Mouse (Mus musculus): ENCODE measurements around the gene Slc9a3r1. TPM values are rescaled to one million over a fixed set of nuclear protein-coding genes. Genes with fewer than 3 reads are reported as not detected.
A peak's percentile ranks its signal among the peaks of the same experiment; 100 is the strongest.

The Slc9a3r1 gene
- total and polyA plus RNA-seq, 2 experiments from 2014 or later = 53.3 to 65.4 TPM

DNA sequence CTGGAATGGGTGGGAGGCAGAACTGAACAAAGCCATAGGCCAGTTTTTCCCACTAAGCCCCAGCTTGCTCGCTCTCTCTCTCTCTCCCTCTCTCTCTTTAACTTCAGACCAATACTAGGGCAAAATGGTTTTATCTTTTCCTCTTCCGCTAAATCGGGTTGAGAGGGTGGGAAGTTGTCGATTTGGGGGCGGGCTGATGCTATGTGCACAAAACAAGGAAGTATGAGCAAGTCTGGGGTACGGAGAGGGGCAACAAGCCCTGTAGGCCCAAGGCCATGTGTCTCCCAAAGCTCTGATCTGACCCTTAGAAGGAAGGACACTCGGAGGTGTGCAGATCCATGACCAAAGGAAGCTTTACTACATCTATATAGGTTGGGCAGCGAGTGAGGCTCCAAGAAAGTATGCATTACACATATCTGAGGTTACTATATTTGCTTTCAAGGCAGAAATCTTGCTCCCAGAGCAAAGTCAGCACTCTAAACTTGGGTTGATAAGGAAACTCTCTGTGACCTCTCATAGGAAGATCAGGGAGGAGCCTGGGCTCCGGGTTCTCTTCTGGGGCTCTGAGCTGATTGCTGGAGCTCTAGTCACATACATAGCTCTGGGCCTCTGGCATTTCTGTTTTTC is 1.4 kb upstream of the Slc9a3r1 start:
- ATAC-seq (ENCODE audit: low FRiP score) (no peak), DNase-seq (ENCODE audit: low spot score) (no peak)
- Histone ChIP-seq H3K36me3 (ENCODE audit: insufficient read depth, low read length) (no peaks in the 10 kb centered on the region), H3K27ac (ENCODE audit: low read depth, low read length) (no peak overlapping the region), H3K9me3 (ENCODE audit: low read length) (no peaks in the 10 kb centered on the region), H3K27me3 (ENCODE audit: insufficient read depth, low read length) (peaks cover 31% of the 10 kb centered on the region), H3K9ac (replicated peaks; ENCODE audit: low read length, poor library complexity, severe bottlenecking) (no peak overlapping the region), H3K4me2 (ENCODE audit: low read depth, low read length, poor library complexity, severe bottlenecking) (no peak overlapping the region), H3K4me1 (ENCODE audit: insufficient read depth, low read length) (peaks cover 4% of the 10 kb centered on the region; the same call in 1 of the 2 replicates), H3K4me3 (ENCODE audit: low read depth, low read length) (no peak overlapping the region)
- 62% methylated on average over 9 of the region's 9 CpGs for WGBS
- TF ChIP-seq CTCF (IDR thresholded peaks at IDR 0.05) = no peak

DNA sequence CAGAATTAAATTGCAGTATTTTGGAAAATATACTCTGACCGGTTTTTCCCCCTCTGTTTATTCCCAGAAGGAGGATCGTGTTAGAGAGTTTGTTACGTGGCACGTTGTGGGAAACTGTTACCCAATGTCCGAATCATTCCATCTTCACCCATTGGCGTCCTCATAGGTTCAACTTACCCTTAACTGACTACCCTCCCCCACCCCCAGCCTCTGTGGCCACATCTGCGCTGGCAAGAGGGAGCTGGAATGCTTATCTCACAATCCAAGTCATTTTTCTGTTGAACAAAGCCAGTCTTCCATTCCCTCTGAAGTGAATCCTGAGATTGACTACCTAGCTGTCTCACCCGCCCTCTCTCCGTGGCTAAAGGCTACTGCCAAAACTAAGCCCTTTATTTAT is 938 bp upstream of the Slc9a3r1 start:
- DNase-seq (ENCODE audit: low spot score) (no peak), ATAC-seq (ENCODE audit: low FRiP score) (no peak)
- Histone ChIP-seq H3K4me2 (ENCODE audit: low read depth, low read length, poor library complexity, severe bottlenecking) (peak overlapping the region; percentile 55), H3K9ac (replicated peaks; ENCODE audit: low read length, poor library complexity, severe bottlenecking) (no peak overlapping the region), H3K4me1 (ENCODE audit: insufficient read depth, low read length) (peaks cover 4% of the 10 kb centered on the region; the same call in 1 of the 2 replicates), H3K36me3 (ENCODE audit: insufficient read depth, low read length) (no peaks in the 10 kb centered on the region), H3K27me3 (ENCODE audit: insufficient read depth, low read length) (peaks cover 27% of the 10 kb centered on the region), H3K9me3 (ENCODE audit: low read length) (no peaks in the 10 kb centered on the region), H3K27ac (ENCODE audit: low read depth, low read length) (no peak overlapping the region; the same call in 1 of the 2 replicates), H3K4me3 (ENCODE audit: low read depth, low read length) (peak overlapping the region; percentile 49; the same call in 1 of the 2 replicates)
- TF ChIP-seq CTCF (IDR thresholded peaks at IDR 0.05) = no peak
- 27% methylated on average over 9 of the region's 9 CpGs for WGBS

DNA sequence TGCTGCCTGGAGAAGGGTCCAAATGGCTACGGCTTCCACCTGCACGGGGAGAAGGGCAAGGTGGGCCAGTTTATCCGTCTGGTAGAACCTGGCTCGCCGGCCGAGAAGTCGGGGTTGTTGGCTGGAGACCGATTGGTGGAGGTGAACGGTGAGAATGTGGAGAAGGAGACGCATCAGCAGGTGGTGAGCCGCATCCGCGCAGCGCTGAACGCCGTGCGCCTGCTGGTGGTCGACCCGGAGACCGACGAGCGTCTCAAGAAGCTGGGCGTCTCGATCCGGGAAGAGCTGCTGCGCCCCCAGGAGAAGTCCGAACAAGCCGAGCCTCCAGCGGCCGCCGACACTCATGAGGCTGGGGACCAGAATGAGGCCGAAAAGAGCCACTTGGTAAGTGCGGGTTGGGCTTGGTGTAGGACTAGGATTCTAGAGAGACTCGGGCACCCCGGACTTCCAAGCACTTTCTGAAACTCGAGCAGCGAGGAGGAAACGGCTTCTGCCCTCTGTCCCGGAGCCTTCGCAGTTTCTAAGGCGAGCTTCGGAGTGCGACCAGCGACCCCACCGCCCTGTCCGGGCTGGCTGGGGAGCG is 518 bp downstream of the Slc9a3r1 start:
- H3K4me1 ChIP-seq (ENCODE audit: insufficient read depth, low read length) = peaks cover 4% of the 10 kb centered on the region; the same call in 1 of the 2 replicates
- peak overlapping the region; percentile 49 for H3K4me3 ChIP-seq (ENCODE audit: low read depth, low read length)
- under 1% methylated on average over 47 of the region's 47 CpGs for WGBS
- ATAC-seq (ENCODE audit: low FRiP score) (peak; percentile 31; the same call in 1 of the 2 replicates), DNase-seq (ENCODE audit: low spot score) (peak; percentile 48)
- no peaks in the 10 kb centered on the region for H3K36me3 ChIP-seq (ENCODE audit: insufficient read depth, low read length)
- peak; percentile 63 for TF ChIP-seq CTCF (IDR thresholded peaks at IDR 0.05)
- no peaks in the 10 kb centered on the region for H3K9me3 ChIP-seq (ENCODE audit: low read length)
- peak overlapping the region; percentile 55; the same call in 1 of the 2 replicates for H3K9ac ChIP-seq (replicated peaks; ENCODE audit: low read length, poor library complexity, severe bottlenecking)
- H3K27me3 ChIP-seq (ENCODE audit: insufficient read depth, low read length) = peaks cover 27% of the 10 kb centered on the region
- H3K4me2 ChIP-seq (ENCODE audit: low read depth, low read length, poor library complexity, severe bottlenecking) = peak overlapping the region; percentile 55
- peak overlapping the region; percentile 52; the same call in 1 of the 2 replicates for H3K27ac ChIP-seq (ENCODE audit: low read depth, low read length)

DNA sequence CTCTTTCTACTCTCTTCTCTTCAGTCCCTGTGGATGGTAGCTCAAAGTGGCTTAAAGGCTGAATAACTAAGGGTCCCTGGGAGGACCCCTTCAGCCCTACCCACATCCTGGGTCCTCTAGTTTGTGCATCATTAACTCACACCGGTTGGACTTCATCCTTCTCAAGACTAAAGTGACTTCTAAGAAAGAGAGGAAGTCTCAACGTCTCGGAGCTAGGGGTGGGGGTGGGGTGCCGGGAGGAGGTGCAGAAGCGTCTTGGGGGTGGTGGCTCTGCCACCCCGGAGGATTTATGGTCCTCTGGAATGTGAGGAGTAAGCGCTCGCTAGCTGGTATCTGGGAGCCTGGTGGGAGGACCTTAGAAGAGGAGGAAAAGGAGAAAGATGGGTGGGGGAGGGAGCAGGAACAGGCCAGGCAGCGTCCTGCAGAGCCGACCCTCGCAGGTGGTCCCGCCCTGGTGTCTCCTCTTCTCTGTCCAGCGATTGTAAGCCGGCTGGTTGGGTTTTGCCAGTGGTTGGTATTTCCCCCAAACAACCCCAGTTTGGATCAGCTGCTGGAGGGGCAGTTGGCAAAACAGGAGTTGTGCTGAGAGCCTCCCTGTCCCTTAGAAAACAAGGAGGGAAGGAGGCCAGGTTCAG is 1.3 kb downstream of the Slc9a3r1 start:
- WGBS = under 1% methylated on average over 14 of the region's 14 CpGs
- Histone ChIP-seq H3K4me1 (ENCODE audit: insufficient read depth, low read length) (peaks cover 4% of the 10 kb centered on the region; the same call in 1 of the 2 replicates), H3K9me3 (ENCODE audit: low read length) (no peaks in the 10 kb centered on the region), H3K4me2 (ENCODE audit: low read depth, low read length, poor library complexity, severe bottlenecking) (peak overlapping the region; percentile 55), H3K27me3 (ENCODE audit: insufficient read depth, low read length) (peaks cover 27% of the 10 kb centered on the region), H3K4me3 (ENCODE audit: low read depth, low read length) (peak overlapping the region; percentile 49), H3K36me3 (ENCODE audit: insufficient read depth, low read length) (no peaks in the 10 kb centered on the region), H3K27ac (ENCODE audit: low read depth, low read length) (peak overlapping the region; percentile 12; the same call in 1 of the 2 replicates), H3K9ac (replicated peaks; ENCODE audit: low read length, poor library complexity, severe bottlenecking) (0 out of 2 replicates have a peak overlapping the region, but pooled peaks have one; percentile 55)
- no peak for TF ChIP-seq CTCF (IDR thresholded peaks at IDR 0.05)
- no peak for ATAC-seq (ENCODE audit: low FRiP score)
- DNase-seq (ENCODE audit: low spot score) = no peak

DNA sequence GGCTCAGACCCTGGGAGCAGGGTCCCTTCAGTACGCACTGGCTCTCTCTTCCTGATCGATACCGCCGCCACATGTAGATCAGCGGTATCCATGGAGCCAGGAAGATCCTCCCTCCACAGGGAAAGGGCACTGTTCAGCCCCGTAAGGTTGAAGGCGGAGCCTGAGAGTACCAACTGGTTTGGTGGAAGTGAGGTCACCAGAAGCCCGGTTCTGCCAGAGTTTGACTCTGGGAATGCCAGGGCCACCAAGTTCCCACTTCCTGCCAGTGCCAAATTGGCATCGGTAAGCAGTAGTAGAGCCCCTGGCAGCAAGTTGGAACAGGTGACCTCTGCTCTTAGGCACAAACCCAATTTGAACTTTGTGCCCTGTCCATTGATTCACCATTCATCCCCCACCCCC is 1.8 kb downstream of the Slc9a3r1 start:
- peak overlapping the region; percentile 49 for H3K4me3 ChIP-seq (ENCODE audit: low read depth, low read length)
- H3K9ac ChIP-seq (replicated peaks; ENCODE audit: low read length, poor library complexity, severe bottlenecking) = 0 out of 2 replicates have a peak overlapping the region, but pooled peaks have one; percentile 55
- ATAC-seq (ENCODE audit: low FRiP score) = no peak
- H3K9me3 ChIP-seq (ENCODE audit: low read length) = no peaks in the 10 kb centered on the region
- peak overlapping the region; percentile 12; the same call in 1 of the 2 replicates for H3K27ac ChIP-seq (ENCODE audit: low read depth, low read length)
- 0 out of 2 replicates have a peak, but pooled peaks have one; percentile 6 for TF ChIP-seq CTCF (IDR thresholded peaks at IDR 0.05)
- H3K27me3 ChIP-seq (ENCODE audit: insufficient read depth, low read length) = peaks cover 27% of the 10 kb centered on the region
- peak overlapping the region; percentile 55 for H3K4me2 ChIP-seq (ENCODE audit: low read depth, low read length, poor library complexity, severe bottlenecking)
- no peaks in the 10 kb centered on the region for H3K36me3 ChIP-seq (ENCODE audit: insufficient read depth, low read length)
- H3K4me1 ChIP-seq (ENCODE audit: insufficient read depth, low read length) = peaks cover 4% of the 10 kb centered on the region; the same call in 1 of the 2 replicates
- DNase-seq (ENCODE audit: low spot score) = peak; percentile 69
- WGBS = 4% methylated on average over 9 of the region's 9 CpGs

Measured in midbrain, postnatal 0 days (tissue).